In the genomic region with DNA sequence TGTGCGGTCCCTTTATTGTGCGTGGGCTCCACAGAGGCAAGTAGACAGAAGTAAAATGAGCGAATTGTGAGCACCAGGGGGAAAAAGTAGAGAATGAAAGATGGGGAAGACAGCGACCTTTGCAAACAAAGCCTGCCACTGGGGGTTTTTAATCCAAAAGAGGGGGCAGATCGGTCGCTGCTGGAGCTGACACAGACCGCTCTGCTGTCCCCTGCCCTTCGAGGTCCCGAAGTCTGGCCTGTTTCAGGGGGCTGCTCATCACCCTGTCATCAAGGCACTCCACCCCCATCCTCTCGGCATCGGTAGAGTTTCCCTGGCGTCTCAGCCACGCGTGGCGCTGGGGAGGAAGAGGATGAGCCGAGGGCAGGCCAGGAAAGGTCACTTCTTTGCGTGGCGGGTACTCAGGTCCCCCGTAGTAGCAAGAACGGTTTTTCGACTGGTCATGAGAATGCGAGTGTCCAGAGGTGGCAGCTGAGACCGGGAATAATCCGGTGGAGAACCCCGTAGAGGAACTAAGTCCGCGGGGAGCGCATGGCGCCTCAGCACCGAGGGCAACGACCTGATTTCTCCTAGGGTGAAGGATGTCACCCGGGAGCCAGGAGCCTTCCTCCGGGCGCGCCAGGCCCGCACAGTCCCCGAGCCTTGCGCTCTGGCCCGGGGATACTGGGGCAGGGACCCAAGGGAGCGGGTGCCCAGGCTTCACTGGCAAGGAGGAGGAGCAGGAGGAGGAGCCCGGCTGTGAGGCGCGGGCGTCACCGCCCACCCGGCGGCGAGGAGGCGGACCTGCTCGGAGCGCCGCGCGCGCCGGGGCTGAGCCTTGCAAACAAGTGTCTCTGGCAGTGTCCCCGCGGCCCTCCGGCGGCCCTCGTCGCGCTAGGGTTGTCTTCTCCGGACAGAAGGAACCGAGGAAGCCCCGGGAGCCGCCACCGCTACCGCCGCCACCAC, we compare ENCODE assay signal across 8 mouse cellular contexts. TPM values are rescaled to one million over a fixed set of nuclear protein-coding genes. Genes with fewer than 3 reads are reported as not detected.
DNase-seq lines count a peak whose midpoint lies in the region; ATAC-seq lines count a peak whose summit lies in the region.

TSS of gene Zdhhc14 (plus strand) at position 757 of the 945 bp plus-strand sequence.

- ATAC-seq in megakaryocyte, adult 5-6 weeks (ENCODE audit: poor library complexity, severe bottlenecking): peak; percentile 83

- peak; percentile 89 to 93 for DNase-seq in adrenal gland, adult 18-20 months (ENCODE audit: low spot score in 2 of 2)
- DNase-seq in embryo, embryonic 10.5 days (ENCODE audit: low spot score): peak; percentile 87
- DNase-seq in gastrocnemius, postnatal 10 days: peak; percentile 86
- peak; percentile 85 for DNase-seq in induced T-regulatory cell, adult 2 months (ENCODE audit: low read depth)
- DNase-seq in left cerebral cortex, adult 8-10 months (ENCODE audit: low spot score in 2 of 2): peak; percentile 87 to 91
- DNase-seq in right cerebral cortex, adult 18-20 months: peak; percentile 95
- peak; percentile 88 for DNase-seq in urinary bladder, adult 2 months (ENCODE audit: low spot score)

RNA-seq across cellular contexts. Expression of gene Zdhhc14, which starts in this region (rescaled TPM):
- total RNA-seq in adrenal gland, adult 18-20 months (2021): 1 to 10 TPM; 3.6 to 5.6 TPM
- total RNA-seq in gastrocnemius, postnatal 10 days (2021): 1 to 10 TPM; 2.8 to 4.0 TPM
- total RNA-seq in left cerebral cortex, adult 8-10 months (2022): 10 to 100 TPM; 31.1 to 37.5 (median 33.0) TPM
- 0.87 and 1.6 TPM in 2 replicates for total RNA-seq in megakaryocyte, adult 5-6 weeks (2015)
- 0.94 and 1.4 TPM in 2 replicates for total RNA-seq in megakaryocyte, adult 5-6 weeks (2017)
- polyA plus RNA-seq in urinary bladder, adult 2 months (2012; rRNA removed): 4.8 and 8.3 TPM in 2 replicates

Comparison
In these comparisons a context has a peak if more than half of its experiments do, and no peak if none do; other contexts are left out.
1. Peak in every context shown above with its lines: DNase-seq and ATAC-seq.
2. RNA of gene Zdhhc14 (total RNA-seq): 31.1 to 37.5 TPM in left cerebral cortex, adult 8-10 months; 3.6 to 5.6 TPM in adrenal gland, adult 18-20 months, 2.8 to 4.0 TPM in gastrocnemius, postnatal 10 days and 0.87 to 1.6 TPM in megakaryocyte, adult 5-6 weeks; every median in the first group is over 4 times any median in the second.